8 mouse cellular contexts compared by ENCODE assay signal in genomic region chr7:40273459-40274072, GRCm38 (mm10).
DNase-seq lines count a peak whose midpoint lies in the region; ATAC-seq and TF ChIP-seq lines count a peak whose summit lies in the region.

No protein-coding gene starts in this region.

- H3K9me3 ChIP-seq in limb, embryonic 14.5 days (ENCODE audit: control insufficient read depth, low read length) = no peaks in the 10 kb centered on the region

- no peak overlapping the region for H3K4me2 ChIP-seq in limb, embryonic 14.5 days (replicated peaks; ENCODE audit: low read depth, low read length, severe bottlenecking)

- DNase-seq in urinary bladder, adult 18-20 months (ENCODE audit: low spot score in 2 of 2) = peak; percentile 23 to 26
- no peak for DNase-seq in urinary bladder, adult 2 months (ENCODE audit: low spot score)
- DNase-seq in gastrocnemius, postnatal 14 days = peak; percentile 35
- DNase-seq in kidney, postnatal 10 days = peak; percentile 72
- DNase-seq in limb, embryonic 14.5 days (ENCODE audit: low spot score) = peak; percentile 64
- DNase-seq in right cerebral cortex, adult 2 months (ENCODE audit: low spot score in 2 of 2) = peak; percentile 80 to 84
- DNase-seq in c-Kit-positive CD71-positive TER-119-positive erythroid progenitor cells, embryonic 14.5 days (ENCODE audit: low spot score) = no peak

- H3K4me1 ChIP-seq in cortical plate, adult 2 months (ENCODE audit: control insufficient read depth, insufficient read depth, low read length) = no peaks in the 10 kb centered on the region
- H3K4me1 ChIP-seq in limb, embryonic 14.5 days (ENCODE audit: control insufficient read depth, insufficient read depth, low read length) = no peaks in the 10 kb centered on the region

- WGBS in limb, embryonic 14.5 days = 8% methylated on average over 2 of the region's 2 CpGs

- no peak overlapping the region for H3K4me3 ChIP-seq in cortical plate, adult 2 months (ENCODE audit: insufficient read depth, low read length)
- H3K4me3 ChIP-seq in limb, embryonic 14.5 days (replicated peaks; ENCODE audit: low read length) = no peak overlapping the region

- no peaks in the 10 kb centered on the region for H3K36me3 ChIP-seq in limb, embryonic 14.5 days (ENCODE audit: control insufficient read depth, insufficient read depth, low read length)

- no peak for TF ChIP-seq POLR2A in cortical plate, adult 2 months (IDR thresholded peaks at IDR 0.05; ENCODE audit: extremely low read depth, insufficient read depth, low read length)
- no peak for TF ChIP-seq POLR2A in limb, embryonic 14.5 days (IDR thresholded peaks at IDR 0.05; ENCODE audit: borderline replicate concordance, extremely low read depth, insufficient read depth, insufficient read length)

- peak; percentile 79 for TF ChIP-seq CTCF in cortical plate, adult 2 months (IDR thresholded peaks at IDR 0.05; ENCODE audit: extremely low read depth, insufficient read depth, low read length)

- H3K9ac ChIP-seq in limb, embryonic 14.5 days (ENCODE audit: low read depth, low read length, severe bottlenecking) = no peak overlapping the region

- no peak overlapping the region for H3K27ac ChIP-seq in cortical plate, adult 2 months (ENCODE audit: insufficient read depth, low read length)
- no peak overlapping the region for H3K27ac ChIP-seq in limb, embryonic 14.5 days (replicated peaks; ENCODE audit: low read depth, low read length)

- H3K27me3 ChIP-seq in limb, embryonic 14.5 days (ENCODE audit: control insufficient read depth, insufficient read depth, low read length) = no peaks in the 10 kb centered on the region

- intact Hi-C loops in gastrocnemius, postnatal 14 days (cut with DNase I; ENCODE audit: low total_unique reads) = loop anchor here (5.0 kb wide), 2 partner anchors 191 to 426 kb away; no protein-coding TSS in a partner anchor

- no peak for ATAC-seq in limb, embryonic 14.5 days (ENCODE audit: low FRiP score, low read depth)

Comparison
In these comparisons a context has a peak if more than half of its experiments do, and no peak if none do; other contexts are left out.
1. DNase-seq: peak in urinary bladder, adult 18-20 months (2 of 2), gastrocnemius, postnatal 14 days (single experiment), kidney, postnatal 10 days (single experiment), limb, embryonic 14.5 days (single experiment) and right cerebral cortex, adult 2 months (2 of 2); none in urinary bladder, adult 2 months (single experiment) and c-Kit-positive CD71-positive TER-119-positive erythroid progenitor cells, embryonic 14.5 days (single experiment).